Mouse (Mus musculus) embryonic facial prominence, embryonic 11.5 days (tissue): Measurements from ENCODE around the gene Rora. TPM values are rescaled to one million over a fixed set of nuclear protein-coding genes. Genes with fewer than 3 reads are reported as not detected.

Experiments used
- ATAC-seq: fragments of 200-750 bp; cut with Nextera tagmentation; replicated peaks from 2 replicates; pipeline ENCODE4 v1.8.0; 2017; ENCODE audit warnings: low read depth; ENCODE audit not compliant: insufficient number of reproducible peaks, low FRiP score, low TSS enrichment
- DNase-seq: peaks from one replicate; pipeline ENCODE4 v3.0.0-alpha.2; 2015; ENCODE audit warnings: low spot score
- H3K27ac ChIP-seq: fragments of 300-500 bp; sonication (generic); replicated peaks from 2 replicates; pipeline ENCODE4 v1.5.1; 2014; ENCODE audit warnings: mild to moderate bottlenecking, low read depth, low read length, control low read depth
- H3K27me3 ChIP-seq: fragments of 300-500 bp; sonication (generic); 2 replicates; pipeline ENCODE4 v1.6.1; 2014; ENCODE audit warnings: mild to moderate bottlenecking, low read length, moderate library complexity, mixed read lengths; ENCODE audit not compliant: control insufficient read depth, insufficient read depth
- H3K36me3 ChIP-seq: fragments of 300-500 bp; sonication (generic); replicated peaks from 2 replicates; pipeline ENCODE4 v1.6.1; 2014; ENCODE audit warnings: low read depth, mild to moderate bottlenecking, low read length, moderate library complexity, mixed read lengths; ENCODE audit not compliant: control insufficient read depth, insufficient read depth
- H3K4me1 ChIP-seq: fragments of 300-500 bp; sonication (generic); 2 replicates; pipeline ENCODE4 v1.6.1; 2014; ENCODE audit warnings: low read length, mixed read lengths; ENCODE audit not compliant: control insufficient read depth, insufficient read depth
- H3K4me2 ChIP-seq: fragments of 300-500 bp; sonication (generic); 2 replicates; pipeline ENCODE4 v1.6.1; 2014; ENCODE audit warnings: low read depth, mild to moderate bottlenecking, control low read depth, low read length, moderate library complexity
- H3K4me3 ChIP-seq: fragments of 300-500 bp; sonication (generic); 2 replicates; pipeline ENCODE4 v1.5.1; 2014; ENCODE audit warnings: low read depth, low read length, control low read depth
- H3K9ac ChIP-seq: fragments of 300-500 bp; sonication (generic); replicated peaks from 2 replicates; pipeline ENCODE4 v1.6.1; 2014; ENCODE audit warnings: mild to moderate bottlenecking, control low read depth, low read length
- H3K9me3 ChIP-seq: fragments of 300-500 bp; sonication (generic); replicated peaks from 2 replicates; pipeline ENCODE4 v1.6.1; 2016; ENCODE audit warnings: mild to moderate bottlenecking, low read length, inconsistent platforms, mixed read lengths; ENCODE audit not compliant: control insufficient read depth
- WGBS: fragments of 180-500 bp; shearing (Covaris S2); extraction: QIAGEN DNeasy Blood & Tissue Kit; methylation state at CpG from one replicate; pipeline ENCODE4 v1.1.7; 2014; 5-methylcytosine and 5-hydroxymethylcytosine counted together
- polyA plus RNA-seq: library from polyadenylated mRNA; unstranded; fragments of >200 nt; fragmentation: Nextera tagmentation; extraction: Ambion mirVana; gene quantifications from 2 replicates; pipeline ENCODE4 v1.2.1, GENCODE M21; 2014

The Rora gene
- polyA plus RNA-seq, 1 experiment from 2014 or later, result 5.7 TPM

DNA sequence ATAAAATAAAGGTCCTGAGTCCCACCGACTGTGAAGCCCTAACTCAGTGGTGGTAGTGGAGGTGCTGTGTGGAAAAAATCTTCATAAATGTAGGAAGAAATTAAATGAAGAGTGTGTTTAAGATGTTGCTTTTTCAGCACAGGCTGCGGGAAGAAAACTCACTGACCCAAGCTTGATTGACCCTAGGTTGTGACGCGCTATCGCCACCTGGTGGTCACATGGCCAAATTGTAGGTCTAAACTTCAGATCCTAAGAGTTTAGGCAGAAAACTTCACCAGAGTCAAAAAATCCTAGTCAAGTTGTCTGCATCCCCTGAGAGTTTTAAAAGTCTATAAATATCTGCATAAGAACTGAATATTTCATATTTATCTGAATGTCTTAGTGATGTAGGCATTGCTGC lies 63.4 kb downstream of the Rora start:
- DNase-seq (peak; percentile 83), ATAC-seq (no peak)
- 16% methylated on average over 5 of the region's 5 CpGs for WGBS
- Histone ChIP-seq H3K9me3 (no peaks in the 10 kb centered on the region), H3K27ac (no peak overlapping the region), H3K36me3 (no peaks in the 10 kb centered on the region), H3K4me1 (no peaks in the 10 kb centered on the region), H3K4me2 (no peak overlapping the region), H3K9ac (no peak overlapping the region), H3K4me3 (no peak overlapping the region), H3K27me3 (no peaks in the 10 kb centered on the region)

DNA sequence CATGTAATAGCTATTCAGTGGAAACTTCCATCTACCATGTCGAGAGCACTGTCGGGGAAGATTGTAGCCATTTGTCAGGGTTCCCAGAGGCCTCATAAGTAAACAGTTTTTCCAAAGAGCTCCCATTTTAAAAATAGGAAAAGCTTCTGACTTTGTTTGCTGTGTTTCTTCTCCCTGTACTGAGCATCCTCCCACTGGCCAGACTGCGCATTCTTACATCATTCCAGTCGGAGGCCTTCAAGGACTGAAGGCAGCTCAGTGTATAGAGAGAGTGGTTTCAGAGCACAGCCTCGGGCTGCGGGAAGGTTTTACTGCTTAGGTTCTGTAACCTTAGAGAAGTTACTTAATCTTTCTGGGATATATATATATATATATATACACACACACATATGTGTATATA lies 64.8 kb downstream of the Rora start:
- Histone ChIP-seq H3K9ac (no peak overlapping the region), H3K27ac (no peak overlapping the region), H3K4me3 (no peak overlapping the region), H3K4me2 (no peak overlapping the region), H3K4me1 (no peaks in the 10 kb centered on the region), H3K9me3 (no peaks in the 10 kb centered on the region), H3K36me3 (no peaks in the 10 kb centered on the region), H3K27me3 (no peaks in the 10 kb centered on the region)
- DNase-seq (no peak), ATAC-seq (no peak)
- WGBS, result 92% methylated on average over 6 of the region's 6 CpGs

DNA sequence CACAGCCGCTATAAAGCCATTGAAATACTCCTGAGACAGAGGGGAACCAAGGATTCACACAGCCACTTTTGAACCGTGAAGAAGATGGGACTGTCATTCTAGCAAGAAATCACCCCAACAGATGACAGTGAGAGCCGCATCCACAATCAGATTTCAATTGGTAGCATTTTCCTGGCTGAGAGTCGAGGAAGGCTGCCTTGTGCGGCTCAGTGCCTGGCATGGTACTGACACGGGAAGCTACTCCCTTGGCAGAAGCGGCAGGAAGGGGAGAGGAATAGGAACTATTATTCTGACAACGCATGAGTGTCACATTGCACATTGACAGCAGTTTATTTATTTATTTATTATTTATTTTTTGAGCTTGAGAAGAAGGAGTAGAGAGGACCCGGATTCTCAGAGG lies 65.7 kb downstream of the Rora start:
- Histone ChIP-seq H3K27me3 (no peaks in the 10 kb centered on the region), H3K4me3 (no peak overlapping the region), H3K9me3 (no peaks in the 10 kb centered on the region), H3K4me2 (no peak overlapping the region), H3K27ac (no peak overlapping the region), H3K4me1 (no peaks in the 10 kb centered on the region), H3K36me3 (no peaks in the 10 kb centered on the region), H3K9ac (no peak overlapping the region)
- DNase-seq (no peak), ATAC-seq (no peak)
- 84% methylated on average over 9 of the region's 9 CpGs for WGBS

DNA sequence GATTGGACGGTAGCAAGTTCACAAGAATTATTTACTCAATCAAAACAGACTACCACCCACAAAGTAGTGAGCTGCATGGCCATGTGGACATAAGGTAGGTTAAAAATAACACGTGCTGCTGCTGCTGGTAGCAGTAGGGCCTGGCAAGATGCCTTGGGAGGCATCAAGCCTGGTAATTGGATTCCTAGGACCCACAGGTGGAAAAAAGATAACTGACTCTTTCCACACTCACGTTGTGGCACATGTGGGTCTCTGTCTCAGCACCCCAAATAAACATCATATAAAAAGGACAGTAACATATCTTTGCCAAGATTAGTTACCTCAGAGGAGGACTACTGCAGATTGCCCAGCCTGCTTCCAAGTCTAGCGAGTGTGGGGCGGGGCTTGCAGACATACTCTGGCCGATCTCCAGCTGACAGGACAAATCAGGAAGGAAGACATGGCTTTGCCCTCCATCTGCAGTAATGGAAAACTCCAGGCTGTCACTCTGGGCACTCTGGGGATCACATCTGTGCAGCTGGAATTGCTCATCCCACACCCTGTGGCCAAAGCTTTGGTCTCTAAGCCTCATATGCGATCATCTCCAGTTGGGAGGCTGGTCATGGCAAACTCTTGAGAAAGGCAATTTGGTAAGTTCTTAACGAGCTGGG lies 71.2 kb downstream of the Rora start:
- no peaks in the 10 kb centered on the region for H3K36me3 ChIP-seq
- no peak for DNase-seq
- H3K4me2 ChIP-seq, result no peak overlapping the region
- H3K9ac ChIP-seq, result no peak overlapping the region
- no peak for ATAC-seq
- 88% methylated on average over 8 of the region's 8 CpGs for WGBS
- H3K9me3 ChIP-seq, result no peaks in the 10 kb centered on the region
- no peaks in the 10 kb centered on the region for H3K4me1 ChIP-seq
- no peak overlapping the region for H3K4me3 ChIP-seq
- H3K27ac ChIP-seq, result no peak overlapping the region
- H3K27me3 ChIP-seq, result no peaks in the 10 kb centered on the region

DNA sequence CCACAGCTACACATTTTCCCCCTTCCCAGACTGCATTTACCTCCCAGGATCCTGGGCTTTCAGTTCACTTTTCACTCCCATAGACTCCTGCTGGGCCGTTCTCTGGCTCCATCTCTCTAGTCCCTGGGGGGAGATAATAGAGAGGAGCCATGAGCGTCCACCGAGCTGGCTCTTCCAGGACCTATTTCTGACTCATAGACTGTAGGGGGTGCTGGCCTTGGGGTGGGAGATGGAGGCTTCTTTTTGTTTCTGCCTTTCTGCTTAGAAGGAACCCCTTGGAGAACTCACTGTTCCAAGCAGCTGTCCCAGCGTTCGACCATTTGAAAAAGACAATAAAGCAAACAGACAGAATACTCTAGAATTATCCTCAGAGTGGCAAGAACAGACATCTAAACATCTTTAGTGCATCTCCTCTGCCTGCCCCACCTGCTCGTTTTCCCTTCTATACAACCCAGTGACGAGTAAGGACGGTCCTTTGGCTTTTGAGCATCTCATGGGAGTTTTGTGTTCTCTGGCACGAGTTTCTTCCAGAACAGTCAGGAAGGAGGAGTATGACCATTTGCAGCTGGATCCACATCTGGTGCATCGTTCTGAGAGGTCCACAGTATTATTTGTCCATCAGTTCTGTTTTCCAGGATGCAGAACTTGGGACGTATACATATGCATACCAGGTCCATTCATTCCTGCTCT lies 73.7 kb downstream of the Rora start:
- H3K36me3 ChIP-seq, result no peaks in the 10 kb centered on the region
- 81% methylated on average over 11 of the region's 11 CpGs for WGBS
- DNase-seq, result no peak

GRCm38 (mm10) chr9:68731438-68731837 lies 77.9 kb downstream of the Rora start:
- 74% methylated on average over 1 of the region's 1 CpGs for WGBS
- Histone ChIP-seq H3K9ac (no peak overlapping the region), H3K36me3 (no peaks in the 10 kb centered on the region), H3K4me3 (no peak overlapping the region), H3K27me3 (no peaks in the 10 kb centered on the region), H3K9me3 (no peaks in the 10 kb centered on the region), H3K4me1 (no peaks in the 10 kb centered on the region), H3K4me2 (no peak overlapping the region), H3K27ac (no peak overlapping the region)
- ATAC-seq (no peak), DNase-seq (no peak)

More for the DNA sequence above, 73.7 kb downstream of the Rora start:
- H3K27me3 ChIP-seq, result no peaks in the 10 kb centered on the region
- H3K9me3 ChIP-seq, result no peaks in the 10 kb centered on the region
- no peaks in the 10 kb centered on the region for H3K4me1 ChIP-seq
- no peak overlapping the region for H3K4me2 ChIP-seq
- no peak overlapping the region for H3K9ac ChIP-seq
- ATAC-seq, result no peak
- no peak overlapping the region for H3K4me3 ChIP-seq
- no peak overlapping the region for H3K27ac ChIP-seq

GRCm38 (mm10) chr9:68732929-68733328 lies 79.3 kb downstream of the Rora start:
- H3K36me3 ChIP-seq, result no peaks in the 10 kb centered on the region
- 81% methylated on average over 4 of the region's 4 CpGs for WGBS
- H3K9me3 ChIP-seq, result no peaks in the 10 kb centered on the region
- no peak overlapping the region for H3K9ac ChIP-seq
- H3K27ac ChIP-seq, result no peak overlapping the region
- no peak overlapping the region for H3K4me2 ChIP-seq
- ATAC-seq (no peak), DNase-seq (no peak)
- no peaks in the 10 kb centered on the region for H3K4me1 ChIP-seq
- no peaks in the 10 kb centered on the region for H3K27me3 ChIP-seq
- H3K4me3 ChIP-seq, result no peak overlapping the region

GRCm38 (mm10) chr9:68735886-68736285 lies 82.3 kb downstream of the Rora start:
- no peaks in the 10 kb centered on the region for H3K9me3 ChIP-seq
- 77% methylated on average over 5 of the region's 5 CpGs for WGBS
- H3K27me3 ChIP-seq, result no peaks in the 10 kb centered on the region
- DNase-seq, result no peak
- no peaks in the 10 kb centered on the region for H3K36me3 ChIP-seq
- no peaks in the 10 kb centered on the region for H3K4me1 ChIP-seq
- ATAC-seq, result no peak
- H3K27ac ChIP-seq, result no peak overlapping the region
- no peak overlapping the region for H3K9ac ChIP-seq
- H3K4me2 ChIP-seq, result no peak overlapping the region
- no peak overlapping the region for H3K4me3 ChIP-seq
